Mouse (Mus musculus): ENCODE results near the gene Pla2g4c.
"Not testable (repeated sequence)": the region's sequence is repeated elsewhere in the genome, so short reads cannot be mapped to it uniquely, and the experiment has no call there.

Gene Pla2g4c

GRCm38 (mm10) chr7:13324316-13324715 lies at the start of gene Pla2g4c:
TSS of gene Pla2g4c (plus strand) at chr7:13324655.
- no peak for DNase-seq

GRCm38 (mm10) chr7:13277081-13277480 lies 47.4 kb upstream of the Pla2g4c start, which contains the start of gene Lig1:
TSS of gene Lig1 (plus strand) at chr7:13277283.
- DNase-seq, result no peak

GRCm38 (mm10) chr7:13277833-13278232 lies 46.6 kb upstream of the Pla2g4c start:
- no peak for DNase-seq

GRCm38 (mm10) chr7:13278308-13278891 lies 46.1 kb upstream of the Pla2g4c start, which contains the start of gene Zswim9:
TSS of gene Zswim9 (minus strand) at chr7:13278721.
- peak; percentile 96 to 97 for DNase-seq

GRCm38 (mm10) chr7:13278957-13279356 lies 45.5 kb upstream of the Pla2g4c start:
- not testable (repeated sequence) for DNase-seq

GRCm38 (mm10) chr7:13288621-13289020 lies 35.8 kb upstream of the Pla2g4c start:
- DNase-seq, result peak; percentile 25 to 45

GRCm38 (mm10) chr7:13290041-13290675 lies 34.3 kb upstream of the Pla2g4c start:
- no peak for DNase-seq

GRCm38 (mm10) chr7:13291370-13291769 lies 33.1 kb upstream of the Pla2g4c start:
- no peak for DNase-seq

- DNase-seq, result peak in 1 of 2 experiments; percentile 25
Measured at GRCm38 (mm10) chr7:13293878-13294855, 30.3 kb upstream of the Pla2g4c start.

GRCm38 (mm10) chr7:13295256-13295655 lies 29.2 kb upstream of the Pla2g4c start:
- DNase-seq, result no peak

- no peak for DNase-seq
Measured at GRCm38 (mm10) chr7:13297636-13298035, 26.8 kb upstream of the Pla2g4c start.

- DNase-seq, result no peak
Measured at GRCm38 (mm10) chr7:13298821-13299220, 25.6 kb upstream of the Pla2g4c start.

GRCm38 (mm10) chr7:13301643-13302042 lies 22.8 kb upstream of the Pla2g4c start:
- DNase-seq, result no peak

GRCm38 (mm10) chr7:13302780-13303179 lies 21.7 kb upstream of the Pla2g4c start:
- DNase-seq, result no peak

- DNase-seq, result no peak
Measured at GRCm38 (mm10) chr7:13303372-13303771, 21.1 kb upstream of the Pla2g4c start.

- no peak for DNase-seq
Measured at GRCm38 (mm10) chr7:13309407-13309806, 15.0 kb upstream of the Pla2g4c start.

GRCm38 (mm10) chr7:13310493-13311199 lies 13.8 kb upstream of the Pla2g4c start:
- DNase-seq, result no peak

GRCm38 (mm10) chr7:13311401-13311800 lies 13.1 kb upstream of the Pla2g4c start:
- no peak for DNase-seq

GRCm38 (mm10) chr7:13314095-13314597 lies 10.3 kb upstream of the Pla2g4c start:
- no peak for DNase-seq

GRCm38 (mm10) chr7:13321424-13321823 lies 3.0 kb upstream of the Pla2g4c start:
- DNase-seq, result no peak

GRCm38 (mm10) chr7:13330575-13330974 lies 6.1 kb downstream of the Pla2g4c start:
- DNase-seq, result no peak

GRCm38 (mm10) chr7:13355943-13356342 lies 31.5 kb downstream of the Pla2g4c start:
- no peak for DNase-seq
